Mouse (Mus musculus): ENCODE measurements around the gene Snx27.

- TF ChIP-seq POLR2A (IDR thresholded peaks at IDR 0.05; ENCODE audit: borderline replicate concordance, low read depth, low read length): no peak
- no peak for TF ChIP-seq CTCF (IDR thresholded peaks at IDR 0.05; ENCODE audit: low read depth, low read length)
Observed at GRCm38 (mm10) chr3:94477981-94478422, 104.5 kb downstream of the Snx27 start, which contains the start of gene Celf3.

All from bone marrow macrophage, adult 2 months (primary cell).